Mouse (Mus musculus) CH12.LX (cell line): ENCODE results near the gene Cdca5. TPM values are rescaled to one million over a fixed set of nuclear protein-coding genes. Genes with fewer than 3 reads are reported as not detected.
A peak's percentile ranks its signal among the peaks of the same experiment; 100 is the strongest.

Experiments used
- DNase-seq: peaks from one replicate; pipeline ENCODE4 v3.0.0-alpha.2; 2013; ENCODE audit errors: extremely low read depth
- H3K27ac ChIP-seq: 2 replicates; pipeline ENCODE4 v1.5.1; 2012; ENCODE audit warnings: low read depth, mild to moderate bottlenecking, control low read depth, moderate library complexity; ENCODE audit not compliant: insufficient read depth
- H3K27me3 ChIP-seq: replicated peaks from 2 replicates; pipeline ENCODE3; 2012; ENCODE audit warnings: inconsistent platforms
- H3K36me3 ChIP-seq, 2 experiments: replicated peaks in 1 of 2; 2 replicates each; pipeline versions ENCODE3 to v1.6.1; 2012; ENCODE audit warnings: inconsistent platforms in 1 of 2, low read length in 1 of 2, mild to moderate bottlenecking in 1 of 2, mixed read lengths in 1 of 2, moderate library complexity in 1 of 2; ENCODE audit not compliant: control insufficient read depth in 1 of 2, insufficient read depth in 1 of 2
- H3K4me1 ChIP-seq, 2 experiments: 2 replicates each; pipeline ENCODE4 v1.6.1; 2012; ENCODE audit warnings: inconsistent platforms in 1 of 2, moderate library complexity in 1 of 2; ENCODE audit not compliant: insufficient read depth in 2 of 2, control insufficient read depth in 1 of 2
- H3K4me2 ChIP-seq: 2 replicates; pipeline ENCODE4 v1.6.1; 2012; ENCODE audit warnings: low read depth, mild to moderate bottlenecking, control low read depth; ENCODE audit not compliant: poor library complexity, insufficient read depth, severe bottlenecking
- H3K4me3 ChIP-seq, 3 experiments: fragments of 150-350 bp in 1 of 3; sonication (generic) in 1 of 3; replicated peaks in 1 of 3; 2 replicates each; pipeline versions ENCODE3 to v1.5.1; 2011 to 2012; ENCODE audit warnings: low read depth in 2 of 3, low read length in 2 of 3, mild to moderate bottlenecking in 2 of 3, moderate library complexity in 2 of 3, control low read depth in 1 of 3, improper control_type of control experiment in 1 of 3, inconsistent platforms in 1 of 3, mixed read lengths in 1 of 3; ENCODE audit not compliant: poor library complexity in 1 of 3
- H3K79me2 ChIP-seq: replicated peaks from 2 replicates; pipeline ENCODE4 v1.6.1; 2012; ENCODE audit warnings: mild to moderate bottlenecking, moderate library complexity; ENCODE audit not compliant: control insufficient read depth, poor library complexity, insufficient read depth, severe bottlenecking; ENCODE audit errors: extremely low read depth
- H3K9ac ChIP-seq: 2 replicates; pipeline ENCODE4 v1.6.1; 2012; ENCODE audit warnings: low read depth, mild to moderate bottlenecking, control low read depth, moderate library complexity; ENCODE audit not compliant: insufficient read depth
- H3K9me3 ChIP-seq: replicated peaks from 2 replicates; pipeline ENCODE3; 2012; ENCODE audit warnings: low read length, inconsistent platforms, mixed read lengths
- BHLHE40 ChIP-seq: IDR thresholded peaks from 2 replicates; pipeline ENCODE4 v1.6.1; 2011; ENCODE audit warnings: mild to moderate bottlenecking, low read depth, low read length, improper control_type of control experiment
- CHD1 ChIP-seq: IDR thresholded peaks from 2 replicates; pipeline ENCODE4 v1.6.1; 2012; ENCODE audit warnings: low read depth, low read length, improper control_type of control experiment, inconsistent platforms
- CHD2 ChIP-seq: IDR thresholded peaks from 2 replicates; pipeline ENCODE4 v1.6.1; 2011; ENCODE audit warnings: low read length, improper control_type of control experiment
- CTCF ChIP-seq, 2 experiments: IDR thresholded peaks in 1 of 2; conservative IDR thresholded peaks in 1 of 2; 2 replicates each; pipeline ENCODE4 v1.5.1; 2011 to 2012; ENCODE audit warnings: low read depth in 2 of 2, low read length in 2 of 2, improper control_type of control experiment in 1 of 2, inconsistent platforms in 1 of 2, mild to moderate bottlenecking in 1 of 2, moderate library complexity in 1 of 2
- E2F4 ChIP-seq: IDR thresholded peaks from 2 replicates; pipeline ENCODE4 v1.6.1; 2011; ENCODE audit warnings: low read depth, low read length, improper control_type of control experiment; ENCODE audit not compliant: insufficient replicate concordance
- ELF1 ChIP-seq: IDR thresholded peaks from 2 replicates; pipeline ENCODE4 v1.6.1; 2014; ENCODE audit warnings: low read depth, mild to moderate bottlenecking, inconsistent platforms, low read length, improper control_type of control experiment
- EP300 ChIP-seq: IDR thresholded peaks from 2 replicates; pipeline ENCODE4 v1.6.1; 2011; ENCODE audit warnings: low read length, improper control_type of control experiment
- ETS1 ChIP-seq: conservative IDR thresholded peaks from 2 replicates; pipeline ENCODE4 v1.6.1; 2012; ENCODE audit warnings: low read depth, mild to moderate bottlenecking, inconsistent platforms, low read length, improper control_type of control experiment, moderate library complexity
- GABPA ChIP-seq: IDR thresholded peaks from 2 replicates; pipeline ENCODE4 v1.6.1; 2012; ENCODE audit warnings: low read depth, low read length, improper control_type of control experiment, inconsistent platforms; ENCODE audit not compliant: insufficient replicate concordance
- HCFC1 ChIP-seq: IDR thresholded peaks from 2 replicates; pipeline ENCODE4 v1.6.1; 2012; ENCODE audit warnings: low read depth, mild to moderate bottlenecking, inconsistent platforms, low read length, improper control_type of control experiment
- IRF4 ChIP-seq: IDR thresholded peaks from 2 replicates; pipeline ENCODE4 v1.6.1; 2014; ENCODE audit warnings: low read depth, mild to moderate bottlenecking, inconsistent platforms, low read length, improper control_type of control experiment
- JUN ChIP-seq: IDR thresholded peaks from 2 replicates; pipeline ENCODE4 v1.6.1; 2011; ENCODE audit warnings: low read depth, mild to moderate bottlenecking, low read length, improper control_type of control experiment, moderate library complexity; ENCODE audit not compliant: insufficient read depth
- JUND ChIP-seq: conservative IDR thresholded peaks from 2 replicates; pipeline ENCODE4 v1.6.1; 2011; ENCODE audit warnings: low read depth, low read length, improper control_type of control experiment
- KAT2A ChIP-seq: IDR thresholded peaks from 2 replicates; pipeline ENCODE4 v1.6.1; 2012; ENCODE audit warnings: low read length, improper control_type of control experiment, inconsistent platforms; ENCODE audit not compliant: insufficient replicate concordance
- MAFK ChIP-seq: IDR thresholded peaks from 2 replicates; pipeline ENCODE4 v1.6.1; 2011; ENCODE audit warnings: low read length, improper control_type of control experiment; ENCODE audit not compliant: insufficient replicate concordance
- MAX ChIP-seq: IDR thresholded peaks from 2 replicates; pipeline ENCODE4 v1.6.1; 2011; ENCODE audit warnings: low read length, improper control_type of control experiment
- MAZ ChIP-seq: IDR thresholded peaks from 2 replicates; pipeline ENCODE4 v1.6.1; 2012; ENCODE audit warnings: low read depth, mild to moderate bottlenecking, inconsistent platforms, low read length, improper control_type of control experiment, moderate library complexity
- MEF2A ChIP-seq: IDR thresholded peaks from 2 replicates; pipeline ENCODE4 v1.6.1; 2014; ENCODE audit warnings: low read depth, mild to moderate bottlenecking, inconsistent platforms, low read length, improper control_type of control experiment, borderline replicate concordance
- MXI1 ChIP-seq: IDR thresholded peaks from 2 replicates; pipeline ENCODE4 v1.6.1; 2011; ENCODE audit warnings: mild to moderate bottlenecking, low read depth, low read length, improper control_type of control experiment
- MYC ChIP-seq: IDR thresholded peaks from 2 replicates; pipeline ENCODE4 v1.6.1; 2011; ENCODE audit warnings: low read depth, mild to moderate bottlenecking, improper control_type of control experiment, low read length
- NELFE ChIP-seq: IDR thresholded peaks from 2 replicates; pipeline ENCODE4 v1.6.1; 2011; ENCODE audit warnings: low read depth, low read length, improper control_type of control experiment
- NRF1 ChIP-seq: IDR thresholded peaks from 2 replicates; pipeline ENCODE4 v1.6.1; 2014; ENCODE audit warnings: low read depth, mild to moderate bottlenecking, inconsistent platforms, low read length, improper control_type of control experiment, moderate library complexity
- PAX5 ChIP-seq: IDR thresholded peaks from 2 replicates; pipeline ENCODE4 v1.6.1; 2012; ENCODE audit warnings: low read length, inconsistent platforms, mixed read lengths
- POLR2A ChIP-seq: IDR thresholded peaks from 2 replicates; pipeline ENCODE4 v1.6.1; 2011; ENCODE audit warnings: low read depth, mild to moderate bottlenecking, improper control_type of control experiment, low read length
- POLR2AphosphoS2 ChIP-seq: IDR thresholded peaks from 2 replicates; pipeline ENCODE4 v1.6.1; 2011; ENCODE audit warnings: low read depth, low read length, improper control_type of control experiment
- RAD21 ChIP-seq: IDR thresholded peaks from 2 replicates; pipeline ENCODE4 v1.6.1; 2011; ENCODE audit warnings: low read depth, mild to moderate bottlenecking, low read length, improper control_type of control experiment, moderate library complexity
- RCOR1 ChIP-seq: conservative IDR thresholded peaks from 2 replicates; pipeline ENCODE4 v1.6.1; 2012; ENCODE audit warnings: low read depth, mild to moderate bottlenecking, inconsistent platforms, low read length, improper control_type of control experiment
- SIN3A ChIP-seq: IDR thresholded peaks from 2 replicates; pipeline ENCODE4 v1.6.1; 2012; ENCODE audit warnings: low read length, improper control_type of control experiment, inconsistent platforms
- SMC3 ChIP-seq: IDR thresholded peaks from 2 replicates; pipeline ENCODE4 v1.6.1; 2011; ENCODE audit warnings: low read depth, low read length, improper control_type of control experiment
- TBP ChIP-seq: conservative IDR thresholded peaks from 2 replicates; pipeline ENCODE4 v1.6.1; 2011; ENCODE audit warnings: low read depth, low read length, improper control_type of control experiment
- TCF12 ChIP-seq: IDR thresholded peaks from 2 replicates; pipeline ENCODE4 v1.6.1; 2014; ENCODE audit warnings: low read depth, mild to moderate bottlenecking, inconsistent platforms, low read length, improper control_type of control experiment
- UBTF ChIP-seq: IDR thresholded peaks from 2 replicates; pipeline ENCODE4 v1.6.1; 2012; ENCODE audit warnings: low read depth, mild to moderate bottlenecking, inconsistent platforms, low read length, improper control_type of control experiment, moderate library complexity
- USF1 ChIP-seq: IDR thresholded peaks from 2 replicates; pipeline ENCODE4 v1.6.1; 2014; ENCODE audit warnings: low read depth, mild to moderate bottlenecking, inconsistent platforms, low read length, improper control_type of control experiment
- USF2 ChIP-seq: conservative IDR thresholded peaks from 2 replicates; pipeline ENCODE4 v1.6.1; 2011; ENCODE audit warnings: low read depth, low read length, improper control_type of control experiment
- ZC3H11A ChIP-seq: IDR thresholded peaks from 2 replicates; pipeline ENCODE4 v1.6.1; 2012; ENCODE audit warnings: low read depth, mild to moderate bottlenecking, inconsistent platforms, low read length, improper control_type of control experiment
- ZKSCAN1 ChIP-seq: IDR thresholded peaks from 2 replicates; pipeline ENCODE4 v1.6.1; 2012; ENCODE audit warnings: low read depth, inconsistent platforms, low read length, improper control_type of control experiment, borderline replicate concordance
- ZMIZ1 ChIP-seq: IDR thresholded peaks from 2 replicates; pipeline ENCODE4 v1.6.1; 2012; ENCODE audit warnings: low read depth, mild to moderate bottlenecking, inconsistent platforms, low read length, improper control_type of control experiment
- ZNF384 ChIP-seq: IDR thresholded peaks from 2 replicates; pipeline ENCODE4 v1.6.1; 2012; ENCODE audit warnings: low read depth, low read length, improper control_type of control experiment, inconsistent platforms
- dilution Hi-C: fragments of 300-500 bp; cut with MboI; formaldehyde crosslinking; loops from 2 replicates; pipeline ENCODE4 v1.14.3; 2020; ENCODE audit warnings: low sequenced_read_pairs; ENCODE audit not compliant: extremely low pct_unique_long_range_greater_than_20kb, extremely low pct_ligation_motif_present
- in situ Hi-C: fragments of 300-500 bp; cut with MboI; formaldehyde crosslinking; loops from 3 replicates; pipeline ENCODE4 v1.14.3; 2019; ENCODE audit warnings: low sequenced_read_pairs, low pct_ligation_motif_present, low pct_unique_long_range_greater_than_20kb, mixed read lengths
- polyA plus RNA-seq: library from polyadenylated mRNA; unstranded; fragments of >175 nt; gene quantifications from 2 replicates; pipeline ENCODE4 v1.2.1, GENCODE M21; 2012; ENCODE audit warnings: low read depth; ENCODE audit not compliant: insufficient read length
- total RNA-seq, 2 experiments: library from RNA; depleted of rRNA; stranded (reverse); fragments of 300-350 nt in 1 of 2; fragments of >200 nt in 1 of 2; gene quantifications; 2 replicates each; pipeline ENCODE4 v1.2.3; 2012 to 2014

Cdca5 gene
- total and polyA plus RNA-seq, 3 experiments, result 51.5 to 80.6 (median 62.7) TPM

DNA sequence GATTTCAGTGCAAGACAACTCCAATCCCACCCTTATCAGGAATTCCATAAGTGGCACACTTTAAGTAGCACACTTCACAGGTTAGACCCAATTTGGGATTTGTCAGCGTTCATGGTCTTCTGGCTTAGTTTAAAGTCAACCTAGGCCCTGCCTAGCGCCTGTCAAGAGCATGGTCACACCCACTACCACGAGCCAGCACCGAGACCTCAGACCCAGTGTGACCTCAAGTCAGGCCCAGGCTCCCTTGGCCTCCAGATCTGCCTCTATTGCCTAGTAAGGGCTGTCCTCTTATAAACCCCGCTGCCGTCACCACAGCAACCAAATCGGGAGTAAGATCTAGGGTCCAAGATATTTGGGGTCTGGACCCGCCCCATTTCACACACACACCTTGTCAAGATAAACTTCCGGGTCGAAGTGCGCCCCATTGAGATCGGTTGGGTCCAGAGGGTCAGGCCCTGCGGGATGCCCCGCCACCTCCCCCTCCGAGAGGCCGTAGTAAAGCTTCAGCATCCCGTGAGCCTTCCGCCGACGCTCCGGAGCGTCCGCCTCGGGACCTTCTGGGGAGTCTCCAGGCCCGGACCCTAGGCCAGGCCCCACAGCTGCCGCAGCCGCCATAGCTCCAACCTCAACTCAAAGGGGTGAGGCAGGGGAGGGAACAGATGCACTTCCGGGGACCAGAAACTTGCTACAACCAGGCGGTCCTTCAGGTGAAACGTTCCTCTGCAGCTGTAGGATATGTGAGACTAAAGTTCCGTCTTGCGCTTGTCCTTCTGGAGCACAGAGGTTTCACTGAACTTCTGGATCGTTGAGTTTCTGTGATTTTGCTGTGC is 8.0 kb upstream of the Cdca5 start, which contains the start of gene Vps51:
Gene Vps51 (minus strand): TSS at position 668 of the 830 bp plus-strand sequence.
- no peak for TF ChIP-seq ZC3H11A
- peak; percentile 55 for TF ChIP-seq NRF1
- peak; percentile 61; the same call in 1 of the 2 replicates for TF ChIP-seq POLR2AphosphoS2
- peak; percentile 89 for TF ChIP-seq ELF1
- peak; percentile 78 for TF ChIP-seq IRF4
- peak; percentile 75 for TF ChIP-seq NELFE
- TF ChIP-seq ETS1, result no peak
- TF ChIP-seq RCOR1, result 0 out of 2 replicates have a peak, but pooled peaks have one; percentile 40
- TF ChIP-seq GABPA, result peak; percentile 23; the same call in 1 of the 2 replicates
- TF ChIP-seq UBTF, result no peak
- TF ChIP-seq TCF12, result peak; percentile 86
- 0 out of 2 replicates have a peak, but pooled peaks have one; percentile 31 for TF ChIP-seq ZMIZ1
- TF ChIP-seq BHLHE40, result 0 out of 2 replicates have a peak, but pooled peaks have one; percentile 32
- TF ChIP-seq MXI1, result peak; percentile 78; the same call in 1 of the 2 replicates
- TF ChIP-seq MEF2A, result peak; percentile 71
- TF ChIP-seq USF1, result no peak
- TF ChIP-seq ZKSCAN1, result no peak
- TF ChIP-seq MAX, result peak; percentile 88
- no peak for TF ChIP-seq EP300
- no peak for TF ChIP-seq SMC3
- TF ChIP-seq E2F4, result no peak
- TF ChIP-seq CHD2, result peak; percentile 85; the same call in 1 of the 2 replicates
- no peak; the same call in none of the 2 replicates for TF ChIP-seq MAZ
- TF ChIP-seq CTCF (conservative IDR thresholded peaks at IDR 0.05 in 1 of 2, IDR thresholded peaks at IDR 0.05 in 1 of 2; ENCODE audit: low read depth in 2 of 2, low read length in 2 of 2), result no peak
- peak; percentile 92 for TF ChIP-seq HCFC1
- peak; percentile 41; the same call in 1 of the 2 replicates for TF ChIP-seq JUND
- peak; percentile 50 for TF ChIP-seq ZNF384
- TF ChIP-seq TBP, result peak; percentile 87
- TF ChIP-seq KAT2A, result peak; percentile 91; the same call in 1 of the 2 replicates
- TF ChIP-seq RAD21, result no peak
- no peak for TF ChIP-seq JUN
- TF ChIP-seq CHD1, result 0 out of 2 replicates have a peak, but pooled peaks have one; percentile 28
- TF ChIP-seq MYC, result peak; percentile 83; the same call in 1 of the 2 replicates
- peak; percentile 72 for TF ChIP-seq POLR2A
- no peak for TF ChIP-seq USF2
- no peak for TF ChIP-seq MAFK
- TF ChIP-seq PAX5, result no peak
- TF ChIP-seq SIN3A, result peak; percentile 99
- in situ Hi-C loops (no loop called here), dilution Hi-C loops (no loop called here)
- Histone ChIP-seq H3K27me3 (no peaks in the 10 kb centered on the region), H3K4me2 (peak within 1 kb of the TSS; percentile 92), H3K9me3 (no peaks in the 10 kb centered on the region), H3K4me1 (peaks cover 3 to 26% of the 10 kb centered on the region in 2 experiments), H3K4me3 (peak within 1 kb of the TSS; percentile 80 to 97 (median 97)), H3K27ac (peak within 1 kb of the TSS; percentile 65; the same call in 1 of the 2 replicates), H3K9ac (peak within 1 kb of the TSS; percentile 90), H3K79me2 (peaks cover 20% of the 10 kb centered on the region), H3K36me3 (peaks cover 34 to 58% of the 10 kb centered on the region in 2 experiments)
- peak; percentile 93 for DNase-seq
